Mouse (Mus musculus) ovary, postnatal 14 days (tissue): Measurements from ENCODE around the gene Ethe1.
"Not testable (repeated sequence)": the region's sequence is repeated elsewhere in the genome, so short reads cannot be mapped to it uniquely, and the experiment has no call there.

Experiments used
- DNase-seq: peaks from one replicate; pipeline ENCODE4 v3.0.0; 2022; ENCODE audit warnings: low spot score

The Ethe1 gene

GRCm38 (mm10) chr7:24611709-24612108 lies 24.4 kb downstream of the Ethe1 start:
- no peak for DNase-seq

GRCm38 (mm10) chr7:24612308-24612910 lies 25.1 kb downstream of the Ethe1 start:
- DNase-seq, result no peak

GRCm38 (mm10) chr7:24614816-24615215 lies 27.5 kb downstream of the Ethe1 start:
- DNase-seq, result no peak

GRCm38 (mm10) chr7:24617763-24618162 lies 30.4 kb downstream of the Ethe1 start:
- no peak for DNase-seq

- DNase-seq, result not testable (repeated sequence)
These were observed 31.0 kb downstream of the Ethe1 start for GRCm38 (mm10) chr7:24618374-24618773.

- no peak for DNase-seq
These were observed 32.5 kb downstream of the Ethe1 start for GRCm38 (mm10) chr7:24619671-24620397.

GRCm38 (mm10) chr7:24621193-24621592 lies 33.9 kb downstream of the Ethe1 start:
- DNase-seq, result no peak

- no peak for DNase-seq
These were observed 35.6 kb downstream of the Ethe1 start for GRCm38 (mm10) chr7:24622967-24623366.

- DNase-seq, result peak; percentile 61
These were observed 41.6 kb downstream of the Ethe1 start for GRCm38 (mm10) chr7:24628685-24629610.

GRCm38 (mm10) chr7:24629672-24630071 lies 42.3 kb downstream of the Ethe1 start:
- DNase-seq, result no peak

- DNase-seq, result no peak
These were observed 43.0 kb downstream of the Ethe1 start for GRCm38 (mm10) chr7:24630116-24630880.

- DNase-seq, result no peak
These were observed 48.9 kb downstream of the Ethe1 start, which contains the start of gene Lypd3 for GRCm38 (mm10) chr7:24636264-24636663. TSS of gene Lypd3 (plus strand) at chr7:24636550.

GRCm38 (mm10) chr7:24637046-24637445 lies 49.7 kb downstream of the Ethe1 start:
- no peak for DNase-seq

- DNase-seq, result no peak
These were observed 50.9 kb downstream of the Ethe1 start for GRCm38 (mm10) chr7:24638026-24638856.

GRCm38 (mm10) chr7:24640450-24640849 lies 53.1 kb downstream of the Ethe1 start:
- no peak for DNase-seq

GRCm38 (mm10) chr7:24642491-24642890 lies 55.1 kb downstream of the Ethe1 start:
- DNase-seq, result peak; percentile 29

GRCm38 (mm10) chr7:24644492-24644891 lies 57.1 kb downstream of the Ethe1 start:
- DNase-seq, result no peak

GRCm38 (mm10) chr7:24644996-24645395 lies 57.7 kb downstream of the Ethe1 start:
- DNase-seq, result no peak

- no peak for DNase-seq
These were observed 59.1 kb downstream of the Ethe1 start for GRCm38 (mm10) chr7:24646486-24646885.

- DNase-seq, result peak; percentile 60
These were observed 66.3 kb downstream of the Ethe1 start for GRCm38 (mm10) chr7:24653681-24654080.
